Mouse (Mus musculus) midbrain, postnatal 0 days (tissue): ENCODE results near the gene Prkcsh. TPM values are rescaled to one million over a fixed set of nuclear protein-coding genes. Genes with fewer than 3 reads are reported as not detected.
A peak's percentile ranks its signal among the peaks of the same experiment; 100 is the strongest.

Experiments
- ATAC-seq: fragments of 200-750 bp; cut with Nextera tagmentation; 2 replicates; pipeline ENCODE4 v1.8.0; 2017; ENCODE audit warnings: moderate number of reproducible peaks, mild to moderate bottlenecking, moderate TSS enrichment, moderate library complexity; ENCODE audit not compliant: low FRiP score
- DNase-seq: peaks from one replicate; pipeline ENCODE4 v3.0.0-alpha.2; 2015; ENCODE audit warnings: low spot score
- H3K27ac ChIP-seq: fragments of 300-500 bp; sonication (generic); 2 replicates; pipeline ENCODE4 v1.5.1; 2014; ENCODE audit warnings: low read depth, mild to moderate bottlenecking, low read length, mixed read lengths
- H3K27me3 ChIP-seq: fragments of 300-500 bp; sonication (generic); 2 replicates; pipeline ENCODE4 v1.6.1; 2014; ENCODE audit warnings: low read length, control low read depth, mixed read lengths; ENCODE audit not compliant: insufficient read depth
- H3K36me3 ChIP-seq: fragments of 300-500 bp; sonication (generic); 2 replicates; pipeline ENCODE4 v1.6.1; 2014; ENCODE audit warnings: low read length, control low read depth, mixed read lengths; ENCODE audit not compliant: insufficient read depth
- H3K4me1 ChIP-seq: fragments of 300-500 bp; sonication (generic); 2 replicates; pipeline ENCODE4 v1.6.1; 2014; ENCODE audit warnings: mild to moderate bottlenecking, control low read depth, antibody characterized with exemption, low read length, mixed read lengths; ENCODE audit not compliant: insufficient read depth
- H3K4me2 ChIP-seq: fragments of 300-500 bp; sonication (generic); 2 replicates; pipeline ENCODE4 v1.6.1; 2014; ENCODE audit warnings: low read depth, mild to moderate bottlenecking, low read length, mixed read lengths; ENCODE audit not compliant: poor library complexity, severe bottlenecking
- H3K4me3 ChIP-seq: fragments of 300-500 bp; sonication (generic); 2 replicates; pipeline ENCODE4 v1.5.1; 2014; ENCODE audit warnings: low read depth, mild to moderate bottlenecking, low read length, moderate library complexity
- H3K9ac ChIP-seq: fragments of 300-500 bp; sonication (generic); replicated peaks from 2 replicates; pipeline ENCODE4 v1.6.1; 2014; ENCODE audit warnings: mild to moderate bottlenecking, low read length, moderate library complexity, mixed read lengths; ENCODE audit not compliant: poor library complexity, severe bottlenecking
- H3K9me3 ChIP-seq: fragments of 300-500 bp; sonication (generic); 2 replicates; pipeline ENCODE4 v1.6.1; 2016; ENCODE audit warnings: low read length, control low read depth
- CTCF ChIP-seq: IDR thresholded peaks from 2 replicates; pipeline ENCODE4 v1.5.1; 2016; ENCODE audit warnings: antibody characterized with exemption, mild to moderate bottlenecking
- WGBS: fragments of 180-500 bp; shearing (Covaris S2); extraction: QIAGEN DNeasy Blood & Tissue Kit; methylation state at CpG from one replicate; pipeline ENCODE4 v1.1.7; 2014; 5-methylcytosine and 5-hydroxymethylcytosine counted together
- polyA plus RNA-seq: library from polyadenylated mRNA; unstranded; fragments of >200 nt; fragmentation: Nextera tagmentation; extraction: Ambion mirVana; gene quantifications from 2 replicates; pipeline ENCODE4 v1.2.1, GENCODE M21; 2015
- total RNA-seq: library from RNA; depleted of rRNA; stranded (reverse); fragments of >200 nt; gene quantifications from 2 replicates; pipeline ENCODE4 v1.2.3, GENCODE M21; 2014

Gene Prkcsh
- total and polyA plus RNA-seq, 2 experiments from 2014 or later, result 64.9 to 71.9 TPM

GRCm38 (mm10) chr9:22003163-22003554 is 553 bp downstream of the Prkcsh start:
- Histone ChIP-seq H3K4me3 (peak overlapping the region; percentile 70), H3K27ac (peak overlapping the region; percentile 79), H3K4me1 (peaks cover 11% of the 10 kb centered on the region; the same call in 1 of the 2 replicates), H3K9ac (peak overlapping the region; percentile 79), H3K4me2 (peak overlapping the region; percentile 69), H3K36me3 (peaks cover 23% of the 10 kb centered on the region), H3K9me3 (no peaks in the 10 kb centered on the region), H3K27me3 (no peaks in the 10 kb centered on the region)
- WGBS, result under 1% methylated on average over 18 of the region's 18 CpGs
- DNase-seq, result peak; percentile 58
- peak; percentile 53 for ATAC-seq
- TF ChIP-seq CTCF, result no peak

GRCm38 (mm10) chr9:22004546-22004945 is 1.9 kb downstream of the Prkcsh start:
- WGBS, result 96% methylated on average over 12 of the region's 12 CpGs
- Histone ChIP-seq H3K4me1 (peaks cover 11% of the 10 kb centered on the region; the same call in 1 of the 2 replicates), H3K4me3 (no peak overlapping the region), H3K4me2 (no peak overlapping the region), H3K9me3 (no peaks in the 10 kb centered on the region), H3K27me3 (no peaks in the 10 kb centered on the region), H3K36me3 (peaks cover 36% of the 10 kb centered on the region), H3K27ac (no peak overlapping the region), H3K9ac (no peak overlapping the region)
- ATAC-seq (no peak), DNase-seq (no peak)
- TF ChIP-seq CTCF, result no peak

- 86% methylated on average over 5 of the region's 5 CpGs for WGBS
- no peaks in the 10 kb centered on the region for H3K4me1 ChIP-seq
Measured at GRCm38 (mm10) chr9:22011055-22011454, 8.4 kb downstream of the Prkcsh start.

DNA sequence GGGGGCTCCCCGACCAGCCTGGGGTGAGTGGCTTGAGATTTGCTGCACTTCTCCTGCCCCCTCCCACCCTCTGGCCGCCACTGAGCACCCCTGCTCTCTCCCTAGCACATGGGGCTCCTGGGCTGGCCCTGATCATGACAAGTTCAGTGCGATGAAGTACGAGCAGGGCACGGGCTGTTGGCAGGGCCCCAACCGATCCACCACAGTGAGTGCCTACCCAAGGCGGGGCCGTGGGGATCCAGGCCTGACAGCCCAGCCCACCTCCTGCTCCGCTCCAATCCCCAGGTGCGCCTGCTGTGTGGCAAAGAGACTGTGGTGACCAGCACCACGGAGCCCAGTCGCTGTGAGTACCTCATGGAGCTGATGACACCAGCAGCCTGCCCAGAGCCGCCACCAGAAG is 10.1 kb downstream of the Prkcsh start:
- no peak overlapping the region for H3K4me2 ChIP-seq
- no peak for TF ChIP-seq CTCF
- H3K36me3 ChIP-seq, result peaks cover 83% of the 10 kb centered on the region
- H3K27me3 ChIP-seq, result no peaks in the 10 kb centered on the region
- 96% methylated on average over 12 of the region's 13 CpGs for WGBS
- ATAC-seq (no peak), DNase-seq (no peak)
- no peak overlapping the region for H3K4me3 ChIP-seq
- no peaks in the 10 kb centered on the region for H3K9me3 ChIP-seq
- no peak overlapping the region for H3K27ac ChIP-seq
- no peaks in the 10 kb centered on the region for H3K4me1 ChIP-seq
- H3K9ac ChIP-seq, result no peak overlapping the region

More at GRCm38 (mm10) chr9:22011055-22011454, 8.4 kb downstream of the Prkcsh start:
- no peak overlapping the region for H3K9ac ChIP-seq
- H3K36me3 ChIP-seq, result peaks cover 85% of the 10 kb centered on the region
- TF ChIP-seq CTCF, result no peak
- no peaks in the 10 kb centered on the region for H3K27me3 ChIP-seq
- DNase-seq (no peak), ATAC-seq (no peak)
- H3K4me2 ChIP-seq, result no peak overlapping the region
- H3K4me3 ChIP-seq, result no peak overlapping the region
- H3K27ac ChIP-seq, result no peak overlapping the region
- H3K9me3 ChIP-seq, result no peaks in the 10 kb centered on the region

- Histone ChIP-seq H3K36me3 (peaks cover 55% of the 10 kb centered on the region), H3K9ac (no peak overlapping the region), H3K4me3 (no peak overlapping the region), H3K27ac (no peak overlapping the region), H3K27me3 (no peaks in the 10 kb centered on the region), H3K9me3 (no peaks in the 10 kb centered on the region), H3K4me2 (no peak overlapping the region), H3K4me1 (no peaks in the 10 kb centered on the region)
- DNase-seq (no peak), ATAC-seq (no peak)
- 68% methylated on average over 10 of the region's 10 CpGs for WGBS
- no peak for TF ChIP-seq CTCF
Measured at GRCm38 (mm10) chr9:22016245-22016644, 13.6 kb downstream of the Prkcsh start.

- Histone ChIP-seq H3K9me3 (no peaks in the 10 kb centered on the region), H3K4me1 (no peaks in the 10 kb centered on the region), H3K27me3 (no peaks in the 10 kb centered on the region), H3K9ac (no peak overlapping the region), H3K4me3 (no peak overlapping the region), H3K27ac (no peak overlapping the region), H3K4me2 (no peak overlapping the region), H3K36me3 (peaks cover 45% of the 10 kb centered on the region)
- no peak for TF ChIP-seq CTCF
- ATAC-seq (no peak), DNase-seq (peak; percentile 62)
- 62% methylated on average over 7 of the region's 7 CpGs for whole genome bisulfite sequencing
Measured at GRCm38 (mm10) chr9:22017208-22017825, 14.7 kb downstream of the Prkcsh start.
